ENCODE assay signal across 13 mouse cellular contexts in genomic region chr4:107552696-107553095, GRCm38 (mm10).
DNase-seq lines count a peak whose midpoint lies in the region; ATAC-seq lines count a peak whose summit lies in the region.
"Had no signal": no experiment of that assay in that cellular context is flagged by ENCODE, and none has a peak within 500 bp of the region (broad histone marks: within the 10 kb centered on the region; RNA-seq: fewer than 3 reads in every experiment).

No protein-coding gene starts in this region.

- no peak overlapping the region for H3K27ac ChIP-seq in heart, embryonic 10.5 days
- H3K27ac ChIP-seq in heart, embryonic 16.5 days (ENCODE audit: low read length): no peak overlapping the region
- no peak overlapping the region for H3K27ac ChIP-seq in forebrain, embryonic 11.5 days (ENCODE audit: low read depth, low read length)
- H3K27ac ChIP-seq: embryonic facial prominence, embryonic 10.5 days; forebrain, embryonic 12.5 days; hindbrain, embryonic 15.5 days; kidney, embryonic 15.5 days had no signal

- H3K4me1 ChIP-seq in heart, embryonic 10.5 days: peaks cover 9% of the 10 kb centered on the region; the same call in 1 of the 2 replicates
- peaks cover 4% of the 10 kb centered on the region; the same call in 1 of the 2 replicates for H3K4me1 ChIP-seq in heart, embryonic 16.5 days (ENCODE audit: control insufficient read depth, insufficient read depth, low read length)
- H3K4me1 ChIP-seq in forebrain, embryonic 11.5 days (replicated peaks; ENCODE audit: control insufficient read depth, insufficient read depth, low read length): no peaks in the 10 kb centered on the region
- H3K4me1 ChIP-seq: forebrain, embryonic 12.5 days had no signal

- WGBS in heart, embryonic 10.5 days: 49% methylated on average over 5 of the region's 5 CpGs
- 32% methylated on average over 5 of the region's 5 CpGs for WGBS in heart, embryonic 16.5 days
- WGBS in forebrain, embryonic 11.5 days: 82% methylated on average over 5 of the region's 5 CpGs

- H3K27me3 ChIP-seq in heart, embryonic 10.5 days (ENCODE audit: insufficient read depth, poor library complexity, severe bottlenecking): no peaks in the 10 kb centered on the region; the same call in 1 of the 2 replicates
- H3K27me3 ChIP-seq in heart, embryonic 16.5 days (ENCODE audit: control insufficient read depth, insufficient read depth, low read length): no peaks in the 10 kb centered on the region
- no peaks in the 10 kb centered on the region for H3K27me3 ChIP-seq in forebrain, embryonic 11.5 days (ENCODE audit: control insufficient read depth, insufficient read depth, low read length)
- H3K27me3 ChIP-seq: forebrain, embryonic 12.5 days; hindbrain, embryonic 15.5 days; kidney, embryonic 15.5 days had no signal

- ATAC-seq in heart, embryonic 16.5 days (replicated peaks; ENCODE audit: extremely low read depth, insufficient read depth, low FRiP score): peak; percentile 73
- ATAC-seq in forebrain, embryonic 11.5 days (replicated peaks; ENCODE audit: low FRiP score): no peak
- no peak for ATAC-seq in CD4-positive, CD25-positive, alpha-beta regulatory T cell, adult 4 months

- peak; percentile 25 to 36 for DNase-seq in heart, adult 18-20 months
- no peak for DNase-seq in heart, embryonic 10.5 days (ENCODE audit: low spot score)
- DNase-seq in right cerebral cortex, postnatal 14 days: peak; percentile 13
- DNase-seq in right cerebral cortex, adult 18-20 months: no peak
- DNase-seq in adrenal gland, adult 18-20 months (ENCODE audit: low spot score in 2 of 2): peak; percentile 40 to 45
- DNase-seq in forebrain, embryonic 11.5 days (ENCODE audit: low spot score): no peak
- DNase-seq: cerebellum, adult 9-11 months had no signal

- H3K4me3 ChIP-seq in heart, embryonic 10.5 days: no peak overlapping the region
- H3K4me3 ChIP-seq in heart, embryonic 16.5 days (ENCODE audit: low read length): no peak overlapping the region
- no peak overlapping the region for H3K4me3 ChIP-seq in forebrain, embryonic 11.5 days (ENCODE audit: low read depth, low read length)
- H3K4me3 ChIP-seq: embryonic facial prominence, embryonic 10.5 days; forebrain, embryonic 12.5 days; hindbrain, embryonic 15.5 days; kidney, embryonic 15.5 days had no signal

- no peaks in the 10 kb centered on the region for H3K9me3 ChIP-seq in heart, embryonic 10.5 days
- H3K9me3 ChIP-seq in heart, embryonic 16.5 days (replicated peaks; ENCODE audit: control insufficient read depth, low read length): peaks cover 4% of the 10 kb centered on the region; the same call in 1 of the 2 replicates
- H3K9me3 ChIP-seq in forebrain, embryonic 11.5 days (ENCODE audit: control insufficient read depth, low read length): no peaks in the 10 kb centered on the region
- H3K9me3 ChIP-seq: embryonic facial prominence, embryonic 10.5 days; forebrain, embryonic 12.5 days; hindbrain, embryonic 15.5 days; kidney, embryonic 15.5 days had no signal

- H3K9ac ChIP-seq in heart, embryonic 16.5 days (ENCODE audit: low read length): no peak overlapping the region
- H3K9ac ChIP-seq in forebrain, embryonic 11.5 days (ENCODE audit: low read length): no peak overlapping the region
- H3K9ac ChIP-seq: forebrain, embryonic 12.5 days; hindbrain, embryonic 15.5 days; kidney, embryonic 15.5 days had no signal

- no peak overlapping the region for H3K4me2 ChIP-seq in heart, embryonic 16.5 days (ENCODE audit: low read depth, low read length)
- no peak overlapping the region for H3K4me2 ChIP-seq in forebrain, embryonic 11.5 days (ENCODE audit: low read depth, low read length, severe bottlenecking)
- H3K4me2 ChIP-seq: forebrain, embryonic 12.5 days; hindbrain, embryonic 15.5 days; kidney, embryonic 15.5 days had no signal

- no peaks in the 10 kb centered on the region for H3K36me3 ChIP-seq in heart, embryonic 10.5 days
- no peaks in the 10 kb centered on the region for H3K36me3 ChIP-seq in heart, embryonic 16.5 days (ENCODE audit: control insufficient read depth, insufficient read depth)
- H3K36me3 ChIP-seq in forebrain, embryonic 11.5 days (ENCODE audit: control insufficient read depth, insufficient read depth, low read length): no peaks in the 10 kb centered on the region
- H3K36me3 ChIP-seq: embryonic facial prominence, embryonic 10.5 days; forebrain, embryonic 12.5 days; hindbrain, embryonic 15.5 days; kidney, embryonic 15.5 days had no signal

Comparison
In these comparisons a context has a peak if more than half of its experiments do, and no peak if none do; other contexts are left out.
1. DNase-seq: peak in heart, adult 18-20 months (2 of 2), right cerebral cortex, postnatal 14 days (single experiment) and adrenal gland, adult 18-20 months (2 of 2); none in heart, embryonic 10.5 days (single experiment), right cerebral cortex, adult 18-20 months (single experiment) and forebrain, embryonic 11.5 days (single experiment).